Comparison of ENCODE assay signal across 10 mouse cellular contexts in genomic region chr11:6018218-6019010, GRCm38 (mm10). TPM values are rescaled to one million over a fixed set of nuclear protein-coding genes. Genes with fewer than 3 reads are reported as not detected.
DNase-seq lines count a peak whose midpoint lies in the region; ATAC-seq and TF ChIP-seq lines count a peak whose summit lies in the region.
"Had no signal": no experiment of that assay in that cellular context is flagged by ENCODE, and none has a peak within 500 bp of the region (broad histone marks: within the 10 kb centered on the region; RNA-seq: fewer than 3 reads in every experiment).

No protein-coding gene starts in this region.

- no peak overlapping the region for H3K4me2 ChIP-seq in intestine, postnatal 0 days (replicated peaks; ENCODE audit: low read depth)
- no peak overlapping the region for H3K4me2 ChIP-seq in liver, postnatal 0 days (ENCODE audit: low read depth, low read length)
- H3K4me2 ChIP-seq in heart, embryonic 12.5 days: no peak overlapping the region
- H3K4me2 ChIP-seq: embryonic facial prominence, embryonic 15.5 days had no signal

- no peak overlapping the region for H3K27ac ChIP-seq in intestine, postnatal 0 days (ENCODE audit: low read depth, low read length)
- no peak overlapping the region for H3K27ac ChIP-seq in liver, postnatal 0 days (ENCODE audit: low read depth)
- H3K27ac ChIP-seq in heart, embryonic 12.5 days (ENCODE audit: poor library complexity, severe bottlenecking): no peak overlapping the region
- H3K27ac ChIP-seq: embryonic facial prominence, embryonic 15.5 days; macrophage had no signal

- TF ChIP-seq CTCF in intestine, postnatal 0 days (IDR thresholded peaks at IDR 0.05; ENCODE audit: low read depth): no peak
- TF ChIP-seq CTCF in liver, postnatal 0 days (IDR thresholded peaks at IDR 0.05; ENCODE audit: low read depth): no peak

- H3K4me3 ChIP-seq in intestine, postnatal 0 days (ENCODE audit: low read depth, low read length): no peak overlapping the region
- no peak overlapping the region for H3K4me3 ChIP-seq in liver, postnatal 0 days (ENCODE audit: low read depth, low read length)
- no peak overlapping the region for H3K4me3 ChIP-seq in heart, embryonic 12.5 days
- H3K4me3 ChIP-seq: embryonic facial prominence, embryonic 15.5 days had no signal

- TF ChIP-seq EP300 in liver, postnatal 0 days (IDR thresholded peaks at IDR 0.05; ENCODE audit: low read depth): no peak

- H3K36me3 ChIP-seq in intestine, postnatal 0 days (ENCODE audit: control insufficient read depth, insufficient read depth): no peaks in the 10 kb centered on the region
- H3K36me3 ChIP-seq in liver, postnatal 0 days (replicated peaks; ENCODE audit: insufficient read depth, low read length): no peaks in the 10 kb centered on the region
- H3K36me3 ChIP-seq in heart, embryonic 12.5 days: no peaks in the 10 kb centered on the region
- H3K36me3 ChIP-seq: embryonic facial prominence, embryonic 15.5 days had no signal

- DNase-seq in cerebellum, postnatal 25 days: peak; percentile 56 to 61
- no peak for DNase-seq in cerebellum, postnatal 14 days
- DNase-seq in right cerebral cortex, adult 2 months (ENCODE audit: low spot score in 2 of 2): peak; percentile 73 to 78
- DNase-seq in right cerebral cortex, postnatal 36 days (ENCODE audit: low spot score in 2 of 2): no peak
- peak; percentile 85 for DNase-seq in thymus, postnatal 14 days
- no peak for DNase-seq in liver, postnatal 0 days

- ATAC-seq in intestine, postnatal 0 days: peak; percentile 41; the same call in 1 of the 2 replicates
- ATAC-seq in liver, postnatal 0 days: no peak
- no peak for ATAC-seq in heart, embryonic 12.5 days (ENCODE audit: insufficient number of reproducible peaks, low FRiP score)

- H3K9me3 ChIP-seq in intestine, postnatal 0 days (ENCODE audit: control insufficient read depth): no peaks in the 10 kb centered on the region
- H3K9me3 ChIP-seq in liver, postnatal 0 days (ENCODE audit: low read length): no peaks in the 10 kb centered on the region
- H3K9me3 ChIP-seq in heart, embryonic 12.5 days (replicated peaks): no peaks in the 10 kb centered on the region
- H3K9me3 ChIP-seq: embryonic facial prominence, embryonic 15.5 days had no signal

- 31% methylated on average over 7 of the region's 7 CpGs for WGBS in intestine, postnatal 0 days
- 41% methylated on average over 7 of the region's 7 CpGs for WGBS in liver, postnatal 0 days (ENCODE audit: insufficient replicate concordance)
- 58% methylated on average over 7 of the region's 7 CpGs for WGBS in heart, embryonic 12.5 days

- no peaks in the 10 kb centered on the region for H3K27me3 ChIP-seq in intestine, postnatal 0 days (replicated peaks; ENCODE audit: control insufficient read depth, insufficient read depth, low read length)
- no peaks in the 10 kb centered on the region for H3K27me3 ChIP-seq in liver, postnatal 0 days (ENCODE audit: insufficient read depth, low read length)
- peaks cover 9% of the 10 kb centered on the region for H3K27me3 ChIP-seq in heart, embryonic 12.5 days (replicated peaks)
- H3K27me3 ChIP-seq: embryonic facial prominence, embryonic 15.5 days had no signal

- no peaks in the 10 kb centered on the region for H3K4me1 ChIP-seq in intestine, postnatal 0 days (replicated peaks; ENCODE audit: control insufficient read depth, insufficient read depth, low read length)
- peaks cover 3% of the 10 kb centered on the region; the same call in 1 of the 2 replicates for H3K4me1 ChIP-seq in liver, postnatal 0 days (ENCODE audit: insufficient read depth)
- no peaks in the 10 kb centered on the region for H3K4me1 ChIP-seq in heart, embryonic 12.5 days (replicated peaks)

- H3K9ac ChIP-seq in intestine, postnatal 0 days (ENCODE audit: low read depth, low read length): no peak overlapping the region
- no peak overlapping the region for H3K9ac ChIP-seq in liver, postnatal 0 days (replicated peaks)
- no peak overlapping the region for H3K9ac ChIP-seq in heart, embryonic 12.5 days
- H3K9ac ChIP-seq: embryonic facial prominence, embryonic 15.5 days had no signal

RNA-seq across cellular contexts. Expression of gene Camk2b, which starts 47.7 kb away (rescaled TPM):
- polyA plus RNA-seq in intestine, postnatal 0 days (2015; fragmentation: Nextera tagmentation; extraction: Ambion mirVana): 11.9 and 12.1 TPM in 2 replicates
- polyA plus RNA-seq in liver, postnatal 0 days (2015; fragmentation: Nextera tagmentation; extraction: Ambion mirVana): 2.0 and 2.4 TPM in 2 replicates
- polyA plus RNA-seq in heart, embryonic 12.5 days (2016; fragmentation: Nextera tagmentation; extraction: Ambion mirVana): 2.2 and 2.5 TPM in 2 replicates

Comparison
In these comparisons a context has a peak if more than half of its experiments do, and no peak if none do; other contexts are left out.
1. DNase-seq: peak in cerebellum, postnatal 25 days (2 of 2), right cerebral cortex, adult 2 months (2 of 2) and thymus, postnatal 14 days (single experiment); none in cerebellum, postnatal 14 days (0 of 2), right cerebral cortex, postnatal 36 days (0 of 2) and liver, postnatal 0 days (single experiment).